Mouse (Mus musculus) adrenal gland, postnatal 25 days (tissue): Measurements from ENCODE around the gene Cbx7. TPM values are rescaled to one million over a fixed set of nuclear protein-coding genes. Genes with fewer than 3 reads are reported as not detected.

Source experiments
- DNase-seq: peaks from one replicate; pipeline ENCODE4 v3.0.0; 2021; ENCODE audit warnings: mixed read lengths
- total RNA-seq: library from RNA; stranded (reverse); gene quantifications from 2 replicates; pipeline ENCODE4 v1.2.3, GENCODE M21; 2021

Gene Cbx7
- total RNA-seq, 1 experiment from 2014 or later, result 22.4 TPM

GRCm38 (mm10) chr15:80001601-80002000 is 30.7 kb upstream of the Cbx7 start:
- DNase-seq, result no peak

- DNase-seq, result no peak
These were observed 29.8 kb upstream of the Cbx7 start for GRCm38 (mm10) chr15:80000694-80001093.

- DNase-seq, result no peak
These were observed 27.1 kb upstream of the Cbx7 start for GRCm38 (mm10) chr15:79997988-79998387.

GRCm38 (mm10) chr15:79996781-79997180 is 25.9 kb upstream of the Cbx7 start:
- DNase-seq, result no peak

- no peak for DNase-seq
These were observed 24.6 kb upstream of the Cbx7 start for GRCm38 (mm10) chr15:79995552-79995951.

GRCm38 (mm10) chr15:79994566-79994965 is 23.6 kb upstream of the Cbx7 start:
- no peak for DNase-seq

GRCm38 (mm10) chr15:79986182-79986581 is 15.3 kb upstream of the Cbx7 start:
- DNase-seq, result no peak

GRCm38 (mm10) chr15:79985471-79985870 is 14.6 kb upstream of the Cbx7 start:
- DNase-seq, result no peak

- DNase-seq, result no peak
These were observed 13.2 kb upstream of the Cbx7 start for GRCm38 (mm10) chr15:79984152-79984551.

GRCm38 (mm10) chr15:79980716-79981115 is 9.8 kb upstream of the Cbx7 start:
- DNase-seq, result no peak

GRCm38 (mm10) chr15:79972186-79972585 is 1.3 kb upstream of the Cbx7 start:
- DNase-seq, result no peak

- DNase-seq, result no peak
These were observed 428 bp downstream of the Cbx7 start for GRCm38 (mm10) chr15:79970491-79970890.

GRCm38 (mm10) chr15:79967346-79967745 is 3.6 kb downstream of the Cbx7 start:
- no peak for DNase-seq

GRCm38 (mm10) chr15:79964376-79964775 is 6.5 kb downstream of the Cbx7 start:
- no peak for DNase-seq

GRCm38 (mm10) chr15:79962661-79963060 is 8.3 kb downstream of the Cbx7 start:
- DNase-seq, result no peak

- no peak for DNase-seq
These were observed 9.5 kb downstream of the Cbx7 start for GRCm38 (mm10) chr15:79961366-79961921.

- no peak for DNase-seq
These were observed 12.5 kb downstream of the Cbx7 start for GRCm38 (mm10) chr15:79958418-79958817.

GRCm38 (mm10) chr15:79956559-79956958 is 14.4 kb downstream of the Cbx7 start:
- no peak for DNase-seq

- DNase-seq, result no peak
These were observed 17.4 kb downstream of the Cbx7 start for GRCm38 (mm10) chr15:79953470-79953869.

GRCm38 (mm10) chr15:79952504-79953231 is 18.3 kb downstream of the Cbx7 start:
- DNase-seq, result peak; percentile 83

- peak; percentile 67 for DNase-seq
These were observed 19.0 kb downstream of the Cbx7 start for GRCm38 (mm10) chr15:79951730-79952503.

- no peak for DNase-seq
These were observed 19.7 kb downstream of the Cbx7 start for GRCm38 (mm10) chr15:79951226-79951625.
